Mouse (Mus musculus) heart, adult 2 months (tissue): ENCODE results near the gene Olfr1417. TPM values are rescaled to one million over a fixed set of nuclear protein-coding genes. Genes with fewer than 3 reads are reported as not detected.

Experiments used
- DNase-seq, 2 experiments: peaks; one replicate each; pipeline ENCODE4 v3.0.0; 2021
- H3K27ac ChIP-seq: fragments of 200-600 bp; 2 replicates; pipeline ENCODE4 v1.8.1; 2022
- H3K27me3 ChIP-seq: fragments of 200-500 bp; 2 replicates; pipeline ENCODE4 v1.6.1; 2012; ENCODE audit warnings: mild to moderate bottlenecking, low read length, inconsistent platforms, mixed read lengths; ENCODE audit not compliant: control insufficient read depth, insufficient read depth
- H3K36me3 ChIP-seq: fragments of 200-500 bp; 2 replicates; pipeline ENCODE4 v1.6.1; 2012; ENCODE audit warnings: low read length, inconsistent platforms; ENCODE audit not compliant: control insufficient read depth, insufficient read depth
- H3K4me1 ChIP-seq: fragments of 200-500 bp; 2 replicates; pipeline ENCODE4 v1.6.1; 2011; ENCODE audit warnings: low read length; ENCODE audit not compliant: control insufficient read depth, insufficient read depth
- H3K4me3 ChIP-seq: fragments of 200-600 bp; 2 replicates; pipeline ENCODE4 v1.8.1; 2022
- H3K79me2 ChIP-seq: fragments of 200-500 bp; replicated peaks from 2 replicates; pipeline ENCODE4 v1.6.1; 2012; ENCODE audit warnings: mild to moderate bottlenecking, inconsistent platforms, low read length, moderate library complexity, mixed read lengths; ENCODE audit not compliant: control insufficient read depth, insufficient read depth
- H3K9ac ChIP-seq: fragments of 200-500 bp; 2 replicates; pipeline ENCODE4 v1.6.1; 2012; ENCODE audit warnings: low read depth, mild to moderate bottlenecking, control low read depth, inconsistent platforms, low read length, mixed read lengths
- CTCF ChIP-seq: fragments of 200-600 bp; IDR thresholded peaks from 2 replicates; pipeline ENCODE4 v1.8.1; 2022; ENCODE audit warnings: antibody characterized with exemption, mild to moderate bottlenecking, moderate library complexity
- EP300 ChIP-seq: fragments of 200-500 bp; IDR thresholded peaks from 2 replicates; pipeline ENCODE4 v1.6.1; 2011; ENCODE audit warnings: low read depth, low read length, control low read depth; ENCODE audit not compliant: insufficient read depth
- POLR2A ChIP-seq: fragments of 200-500 bp; IDR thresholded peaks from 2 replicates; pipeline ENCODE4 v1.6.1; 2011; ENCODE audit warnings: mild to moderate bottlenecking, low read depth, low read length, control low read depth; ENCODE audit not compliant: insufficient read depth
- WGBS: fragments of 180-500 bp; shearing (Covaris S2); methylation state at CpG from one replicate; pipeline ENCODE4 v1.1.7; 2018; 5-methylcytosine and 5-hydroxymethylcytosine counted together
- intact Hi-C: fragments of 180-260 bp; cut with DNase I; formaldehyde crosslinking; loops from one replicate; pipeline ENCODE4 v1.15.1; 2025
- polyA plus RNA-seq: library from polyadenylated mRNA; depleted of rRNA; stranded (reverse); fragments of >200 nt; gene quantifications from 2 replicates; pipeline ENCODE4 v1.2.3, GENCODE M21; 2012
- total RNA-seq, 2 experiments: library from RNA; stranded (reverse); gene quantifications; 2 replicates each; pipeline ENCODE4 v1.2.3; 2021

Gene Olfr1417
- total and polyA plus RNA-seq, 3 experiments, result not detected

- Histone ChIP-seq H3K4me1 (no peaks in the 10 kb centered on the region), H3K9ac (no peak overlapping the region), H3K27me3 (no peaks in the 10 kb centered on the region), H3K79me2 (no peaks in the 10 kb centered on the region), H3K36me3 (no peaks in the 10 kb centered on the region), H3K27ac (no peak overlapping the region), H3K4me3 (no peak overlapping the region)
- no peak for TF ChIP-seq EP300
- no peak for TF ChIP-seq POLR2A
- no peak for TF ChIP-seq CTCF
- no peak for DNase-seq
- WGBS, result 63% methylated on average over 6 of the region's 6 CpGs
- intact Hi-C loops, result no loop called here
These were observed 17.5 kb upstream of the Olfr1417 start for GRCm38 (mm10) chr19:11856506-11856905.

- H3K4me3 ChIP-seq, result no peak overlapping the region
- H3K79me2 ChIP-seq, result no peaks in the 10 kb centered on the region
- TF ChIP-seq CTCF, result no peak
- no peak for TF ChIP-seq EP300
- TF ChIP-seq POLR2A, result no peak
- no peak overlapping the region for H3K9ac ChIP-seq
- no peak overlapping the region for H3K27ac ChIP-seq
- H3K27me3 ChIP-seq, result no peaks in the 10 kb centered on the region
- no peaks in the 10 kb centered on the region for H3K4me1 ChIP-seq
- WGBS, result 87% methylated on average over 2 of the region's 2 CpGs
- intact Hi-C loops, result no loop called here
- no peaks in the 10 kb centered on the region for H3K36me3 ChIP-seq
- no peak for DNase-seq
These were observed 15.8 kb upstream of the Olfr1417 start for GRCm38 (mm10) chr19:11854821-11855220.

GRCm38 (mm10) chr19:11852652-11853051 is 13.6 kb upstream of the Olfr1417 start:
- Histone ChIP-seq H3K27ac (no peak overlapping the region), H3K27me3 (no peaks in the 10 kb centered on the region), H3K36me3 (no peaks in the 10 kb centered on the region), H3K9ac (no peak overlapping the region), H3K79me2 (no peaks in the 10 kb centered on the region), H3K4me3 (no peak overlapping the region), H3K4me1 (no peaks in the 10 kb centered on the region)
- intact Hi-C loops, result no loop called here
- no peak for TF ChIP-seq CTCF
- no peak for TF ChIP-seq EP300
- no peak for TF ChIP-seq POLR2A
- 20% methylated on average over 4 of the region's 4 CpGs for WGBS
- no peak for DNase-seq

GRCm38 (mm10) chr19:11846333-11846732 is 7.3 kb upstream of the Olfr1417 start:
- H3K4me1 ChIP-seq, result no peaks in the 10 kb centered on the region
- H3K4me3 ChIP-seq, result no peak overlapping the region
- no peak overlapping the region for H3K27ac ChIP-seq
- 75% methylated on average over 4 of the region's 4 CpGs for WGBS
- H3K79me2 ChIP-seq, result no peaks in the 10 kb centered on the region
- intact Hi-C loops, result no loop called here
- DNase-seq, result no peak
- no peaks in the 10 kb centered on the region for H3K27me3 ChIP-seq
- no peak for TF ChIP-seq EP300
- no peak for TF ChIP-seq CTCF
- TF ChIP-seq POLR2A, result no peak
- H3K36me3 ChIP-seq, result no peaks in the 10 kb centered on the region
- H3K9ac ChIP-seq, result no peak overlapping the region

GRCm38 (mm10) chr19:11823346-11824065 is 15.5 kb downstream of the Olfr1417 start:
- H3K27me3 ChIP-seq, result no peaks in the 10 kb centered on the region
- no peak for DNase-seq
- no peak overlapping the region for H3K9ac ChIP-seq
- no peaks in the 10 kb centered on the region for H3K36me3 ChIP-seq
- 56% methylated on average over 4 of the region's 4 CpGs for WGBS
- H3K27ac ChIP-seq, result no peak overlapping the region
- no peaks in the 10 kb centered on the region for H3K4me1 ChIP-seq
- TF ChIP-seq POLR2A, result no peak
- no peak for TF ChIP-seq CTCF
- TF ChIP-seq EP300, result no peak
- intact Hi-C loops, result no loop called here
- H3K4me3 ChIP-seq, result no peak overlapping the region
- no peaks in the 10 kb centered on the region for H3K79me2 ChIP-seq

GRCm38 (mm10) chr19:11820211-11820610 is 18.8 kb downstream of the Olfr1417 start:
- 25% methylated on average over 6 of the region's 6 CpGs for WGBS
- H3K36me3 ChIP-seq, result no peaks in the 10 kb centered on the region
- intact Hi-C loops, result loop anchor here (1.0 kb wide), 1 partner anchor 43 kb away; no protein-coding TSS in a partner anchor
- no peak for DNase-seq
- TF ChIP-seq EP300 (peak; percentile 1; the same call in 1 of the 2 replicates), CTCF (no peak; the same call in 1 of the 2 replicates), POLR2A (no peak)
- H3K4me3 ChIP-seq, result peak overlapping the region; percentile 65
- H3K9ac ChIP-seq, result no peak overlapping the region
- no peaks in the 10 kb centered on the region for H3K79me2 ChIP-seq
- H3K4me1 ChIP-seq, result no peaks in the 10 kb centered on the region; the same call in 1 of the 2 replicates
- no peak overlapping the region for H3K27ac ChIP-seq
- no peaks in the 10 kb centered on the region for H3K27me3 ChIP-seq
